Mouse (Mus musculus) activated CD4-positive, CD25-positive, alpha-beta regulatory T cell, adult 4 months (primary cell): ENCODE results near the gene Stk24. TPM values are rescaled to one million over a fixed set of nuclear protein-coding genes. Genes with fewer than 3 reads are reported as not detected.

Experiments
- ATAC-seq: one replicate; pipeline ENCODE4 v1.8.0; 2017
- polyA plus RNA-seq, 2 experiments: library from polyadenylated mRNA; unstranded; fragments of 100-300 nt; shearing (Covaris generic); gene quantifications; one replicate each; pipeline ENCODE4 v1.2.1; 2017

Gene Stk24
- polyA plus RNA-seq, 2 experiments from 2014 or later, result 50.8 to 62.0 TPM

GRCm38 (mm10) chr14:121348256-121348655 is 31.6 kb downstream of the Stk24 start:
- no peak for ATAC-seq

DNA sequence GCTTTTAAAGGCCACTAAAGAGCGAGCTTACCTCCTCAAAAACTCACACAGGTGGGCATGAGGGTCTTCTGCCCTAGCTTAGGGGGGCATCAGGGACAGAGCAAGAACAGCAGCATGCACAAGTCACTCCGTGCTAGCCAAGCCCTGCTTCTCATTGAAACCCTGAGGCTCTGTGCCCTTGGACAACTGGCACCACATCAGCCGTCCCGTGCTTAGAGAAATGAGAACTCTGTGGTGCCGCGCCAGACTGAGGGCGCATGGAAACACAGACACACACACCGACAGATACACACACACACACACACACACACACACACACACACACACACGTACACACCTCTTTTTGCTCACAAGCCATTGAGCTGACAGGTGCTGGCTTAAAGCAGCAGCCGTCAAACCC is 32.7 kb downstream of the Stk24 start:
- ATAC-seq, result no peak

- ATAC-seq, result no peak
These were observed 33.2 kb downstream of the Stk24 start for GRCm38 (mm10) chr14:121346654-121347053.

DNA sequence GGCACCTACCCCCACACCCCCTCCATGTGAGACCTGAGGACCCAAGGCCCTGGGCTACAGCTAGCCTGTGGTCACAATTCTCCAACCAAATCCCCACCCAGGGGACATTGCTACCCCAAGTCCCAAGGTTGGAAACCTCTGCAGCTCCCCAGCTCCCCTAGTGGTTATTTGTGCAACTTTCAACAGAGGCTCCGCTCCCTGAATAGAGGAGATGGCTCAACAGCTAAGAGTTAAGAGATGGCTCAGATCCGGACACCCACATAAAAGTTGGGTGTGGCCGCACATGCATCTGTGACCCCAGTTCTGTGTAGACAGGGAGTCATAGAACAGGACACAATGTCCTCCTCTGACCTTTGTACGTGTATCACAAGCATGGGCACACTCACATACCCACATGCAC is 33.8 kb downstream of the Stk24 start:
- ATAC-seq, result peak; percentile 15

DNA sequence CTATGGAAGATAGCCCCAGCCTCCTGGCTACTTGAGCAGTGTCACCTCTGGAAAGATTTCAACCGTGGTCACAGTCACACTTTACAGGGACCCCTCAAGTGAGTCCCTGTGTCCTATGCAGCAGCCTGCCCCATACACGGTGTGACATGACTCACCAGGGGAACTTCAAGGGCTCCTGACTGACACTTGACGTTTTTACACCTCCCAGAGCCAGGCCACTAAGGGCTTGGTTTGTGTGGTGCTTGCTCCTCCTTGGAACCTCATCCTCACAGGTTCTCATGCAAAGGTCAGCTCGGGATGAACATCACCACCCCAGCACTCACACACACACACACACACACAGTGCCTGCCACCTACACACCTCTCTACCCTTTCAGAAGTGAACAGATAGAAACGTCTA is 34.9 kb downstream of the Stk24 start:
- ATAC-seq, result peak; percentile 17

DNA sequence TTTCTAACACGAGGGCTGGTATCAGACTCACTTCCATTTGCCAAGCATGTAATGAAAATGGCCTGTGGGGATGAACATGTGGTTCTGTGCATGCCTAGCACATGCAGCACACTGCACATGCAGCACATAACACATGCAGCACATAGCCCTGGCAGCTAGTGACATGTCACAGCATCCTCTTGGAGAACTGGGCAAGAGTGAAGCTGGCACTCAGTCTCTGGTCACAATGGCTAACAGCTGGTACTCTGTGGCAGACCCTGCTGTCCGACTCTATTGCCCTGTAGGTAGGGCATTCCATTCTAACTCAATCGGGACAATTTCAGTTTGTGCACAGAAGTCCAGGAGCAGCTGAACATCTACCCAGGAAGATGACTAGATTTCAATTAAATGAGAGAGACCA is 36.9 kb downstream of the Stk24 start:
- ATAC-seq, result no peak

- no peak for ATAC-seq
These were observed 39.8 kb downstream of the Stk24 start for GRCm38 (mm10) chr14:121339951-121340401.

GRCm38 (mm10) chr14:121338819-121339573 is 40.8 kb downstream of the Stk24 start:
- ATAC-seq, result no peak

- peak; percentile 43 for ATAC-seq
These were observed 49.8 kb downstream of the Stk24 start for GRCm38 (mm10) chr14:121330090-121330408.

- ATAC-seq, result no peak
These were observed 50.3 kb downstream of the Stk24 start for GRCm38 (mm10) chr14:121329401-121330089.

DNA sequence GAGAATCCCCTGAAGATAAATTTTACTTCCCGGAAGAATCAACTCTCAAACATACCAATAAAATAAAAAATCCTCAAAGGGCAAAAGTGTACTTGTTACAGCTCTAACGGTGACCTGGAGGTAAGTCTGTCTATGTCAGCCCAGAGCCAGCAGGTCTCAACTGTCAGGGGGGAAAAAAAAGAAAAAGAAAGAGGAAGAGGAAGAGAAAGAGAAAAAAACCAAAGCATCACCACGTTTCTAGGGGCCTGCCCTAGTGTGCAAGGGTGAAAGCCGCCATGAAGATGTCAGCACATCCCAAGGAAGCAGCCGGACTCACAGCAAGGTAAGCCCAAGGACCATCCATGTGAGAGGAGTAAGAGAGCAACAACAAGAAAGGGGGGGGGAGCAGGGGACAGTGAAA is 50.9 kb downstream of the Stk24 start:
- ATAC-seq, result no peak

- ATAC-seq, result no peak
These were observed 53.4 kb downstream of the Stk24 start for GRCm38 (mm10) chr14:121326432-121326831.

GRCm38 (mm10) chr14:121324521-121325330 is 55.1 kb downstream of the Stk24 start:
- ATAC-seq, result peak; percentile 83

DNA sequence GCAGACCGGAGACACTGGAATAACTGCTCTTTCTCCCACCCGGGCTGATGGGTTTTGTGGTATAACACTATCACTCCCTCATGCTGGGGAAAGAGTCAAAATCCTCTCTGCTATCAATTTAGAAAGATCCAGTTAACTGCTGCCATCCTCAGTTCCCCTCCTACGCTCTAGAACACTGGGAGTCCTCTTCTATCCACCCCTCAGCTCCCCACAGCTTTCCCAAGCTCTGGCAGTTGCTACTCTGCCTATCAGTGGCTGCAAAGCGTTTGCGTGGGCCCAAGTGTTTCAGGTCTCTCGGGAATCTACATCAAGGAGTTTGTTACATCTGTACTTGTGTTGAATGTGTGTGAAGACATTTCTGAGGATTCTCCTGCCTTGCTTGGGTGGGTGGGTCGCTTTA is 57.2 kb downstream of the Stk24 start:
- ATAC-seq, result no peak

DNA sequence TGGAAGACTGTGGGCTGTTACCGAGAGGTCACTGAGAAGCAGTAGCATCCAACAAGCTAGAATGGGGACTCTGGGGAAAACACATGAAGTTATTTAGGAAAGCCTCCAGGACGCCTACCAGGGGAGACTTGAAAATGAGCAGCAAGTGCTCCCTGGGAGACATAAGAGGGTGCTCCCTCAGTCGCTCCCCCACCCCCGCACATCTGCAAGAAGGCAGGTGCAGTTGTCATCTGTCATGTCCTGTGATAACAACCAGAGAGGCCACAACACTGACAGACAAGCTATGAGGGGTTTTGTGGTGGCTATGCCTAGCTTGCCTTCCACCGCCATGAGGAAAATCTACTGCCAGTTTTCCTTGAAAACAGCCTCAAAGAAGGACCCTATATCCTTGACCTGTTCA is 57.7 kb downstream of the Stk24 start:
- ATAC-seq, result no peak

GRCm38 (mm10) chr14:121318382-121318781 is 61.4 kb downstream of the Stk24 start:
- no peak for ATAC-seq

DNA sequence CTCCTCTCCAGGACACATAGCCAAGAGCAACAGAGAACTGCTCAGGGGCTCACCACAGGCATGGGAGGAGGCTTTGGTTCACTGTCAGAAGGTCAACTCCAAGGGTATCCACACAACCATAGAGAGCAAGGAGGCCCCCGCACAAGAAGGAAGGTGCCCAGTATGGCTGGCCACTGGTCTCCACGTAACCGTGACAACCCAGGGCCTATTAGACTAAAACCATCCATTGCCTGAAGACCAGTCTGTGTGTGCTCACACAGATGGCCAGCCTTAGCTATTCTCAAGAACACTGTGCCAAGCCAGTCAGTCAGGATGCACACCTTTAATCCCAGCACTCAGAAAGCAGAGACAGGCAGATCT is 62.5 kb downstream of the Stk24 start:
- ATAC-seq, result no peak

- no peak for ATAC-seq
These were observed 63.0 kb downstream of the Stk24 start for GRCm38 (mm10) chr14:121316631-121317311.

GRCm38 (mm10) chr14:121316136-121316535 is 63.7 kb downstream of the Stk24 start:
- ATAC-seq, result no peak

DNA sequence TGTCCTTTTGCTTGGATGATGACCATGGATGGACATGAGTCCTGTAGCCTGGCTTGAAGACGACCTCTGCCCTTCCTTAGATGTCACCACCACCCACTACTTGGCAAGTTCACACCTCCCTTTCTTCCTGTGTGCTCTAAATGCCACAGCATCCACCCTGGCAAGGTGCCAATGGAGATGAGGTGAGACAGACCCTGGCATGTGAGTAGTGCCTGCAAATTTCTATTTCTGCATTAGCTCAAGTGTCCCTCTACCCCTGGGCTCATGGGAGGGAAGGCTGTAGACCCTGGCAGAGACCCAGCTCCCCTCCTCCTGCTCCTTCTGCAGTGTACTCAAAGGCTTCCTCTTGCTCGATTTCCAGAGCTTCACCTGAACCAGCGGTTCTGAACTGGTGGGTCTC is 64.9 kb downstream of the Stk24 start:
- ATAC-seq, result peak; percentile 45

DNA sequence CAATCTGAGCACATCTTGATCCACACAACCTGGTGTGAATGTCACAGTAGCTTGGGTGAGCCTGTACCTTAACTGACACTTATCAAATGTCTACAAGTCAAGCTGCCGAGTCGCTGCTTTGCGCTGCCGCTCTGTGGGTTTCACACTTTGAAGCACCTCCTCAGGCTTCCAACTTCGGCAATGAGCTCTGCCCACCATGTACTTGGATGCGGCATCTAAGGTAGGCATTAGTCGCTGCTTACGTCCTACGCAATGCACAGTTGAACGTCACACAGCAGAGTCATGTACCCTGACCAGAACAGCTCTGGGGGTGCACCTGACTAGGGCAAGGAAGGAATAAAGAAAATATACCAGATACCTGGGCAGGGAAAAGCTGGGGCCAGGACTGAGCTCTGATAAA is 66.5 kb downstream of the Stk24 start:
- no peak for ATAC-seq

DNA sequence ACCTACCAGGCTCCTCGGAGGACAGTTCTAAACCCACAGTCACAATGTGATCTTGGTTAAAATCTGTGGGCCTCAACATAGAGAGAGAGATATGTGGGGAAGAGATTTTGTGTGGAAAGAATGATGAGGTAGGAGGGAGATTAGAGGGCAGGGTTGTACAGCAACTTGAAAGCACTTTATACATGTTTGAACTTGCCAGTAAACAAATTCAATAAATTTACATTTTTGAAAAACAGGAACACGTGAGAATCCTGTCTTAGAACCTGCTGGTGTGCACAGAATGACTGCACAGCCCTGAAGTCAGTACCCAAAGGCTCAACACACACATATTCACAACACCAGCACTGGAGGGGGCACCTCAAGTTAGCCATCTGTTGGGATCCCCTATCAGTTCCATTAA is 68.7 kb downstream of the Stk24 start:
- ATAC-seq, result peak; percentile 21
